In genomic region chr14:75502446-75502845, GRCm38 (mm10) we compare ENCODE assay signal across 10 mouse cellular contexts. TPM values are rescaled to one million over a fixed set of nuclear protein-coding genes. Genes with fewer than 3 reads are reported as not detected.
DNase-seq lines count a peak whose midpoint lies in the region; ATAC-seq and TF ChIP-seq lines count a peak whose summit lies in the region.
"Had no signal": no experiment of that assay in that cellular context is flagged by ENCODE, and none has a peak within 500 bp of the region (broad histone marks: within the 10 kb centered on the region; RNA-seq: fewer than 3 reads in every experiment).

No protein-coding gene starts in this region.

- H3K27ac ChIP-seq in intestine, embryonic 16.5 days (ENCODE audit: low read length), result no peak overlapping the region
- H3K27ac ChIP-seq in intestine, postnatal 0 days (ENCODE audit: low read depth, low read length), result no peak overlapping the region

- H3K9ac ChIP-seq in intestine, embryonic 16.5 days (ENCODE audit: low read depth, low read length), result no peak overlapping the region
- H3K9ac ChIP-seq in intestine, postnatal 0 days (ENCODE audit: low read depth, low read length), result no peak overlapping the region

- 0 out of 2 replicates have a peak, but pooled peaks have one; percentile 21 for ATAC-seq in intestine, embryonic 16.5 days
- ATAC-seq in intestine, postnatal 0 days, result no peak

- no peak for TF ChIP-seq CTCF in intestine, postnatal 0 days (IDR thresholded peaks at IDR 0.05; ENCODE audit: low read depth)

- no peaks in the 10 kb centered on the region for H3K27me3 ChIP-seq in intestine, embryonic 16.5 days (replicated peaks; ENCODE audit: control insufficient read depth, insufficient read depth, low read length)
- no peaks in the 10 kb centered on the region for H3K27me3 ChIP-seq in intestine, postnatal 0 days (replicated peaks; ENCODE audit: control insufficient read depth, insufficient read depth, low read length)

- H3K4me2 ChIP-seq in intestine, embryonic 16.5 days (ENCODE audit: low read depth, low read length), result no peak overlapping the region
- H3K4me2 ChIP-seq in intestine, postnatal 0 days (replicated peaks; ENCODE audit: low read depth), result no peak overlapping the region

- peak; percentile 1 for DNase-seq in adrenal gland, adult 8-10 months
- DNase-seq in adrenal gland, postnatal 4 days (ENCODE audit: low spot score in 2 of 2), result no peak
- peak; percentile 3 to 22 for DNase-seq in urinary bladder, adult 18-20 months (ENCODE audit: low spot score in 2 of 2)
- DNase-seq in urinary bladder, adult 2 months (ENCODE audit: low spot score), result no peak
- no peak for DNase-seq in right cerebral cortex, adult 2 months (ENCODE audit: low spot score in 2 of 2)
- no peak for DNase-seq in embryo, embryonic 10 days (ENCODE audit: low spot score)
- DNase-seq: cerebellum, adult 9-11 months had no signal

- H3K4me1 ChIP-seq in intestine, embryonic 16.5 days (ENCODE audit: control insufficient read depth, insufficient read depth, low read length), result no peaks in the 10 kb centered on the region
- H3K4me1 ChIP-seq in intestine, postnatal 0 days (replicated peaks; ENCODE audit: control insufficient read depth, insufficient read depth, low read length), result no peaks in the 10 kb centered on the region

- WGBS in intestine, embryonic 16.5 days, result 42% methylated on average over 8 of the region's 8 CpGs
- WGBS in intestine, postnatal 0 days, result 47% methylated on average over 8 of the region's 8 CpGs

- no peaks in the 10 kb centered on the region for H3K9me3 ChIP-seq in intestine, embryonic 16.5 days (ENCODE audit: control insufficient read depth, low read length)
- H3K9me3 ChIP-seq in intestine, postnatal 0 days (ENCODE audit: control insufficient read depth), result no peaks in the 10 kb centered on the region

- no peaks in the 10 kb centered on the region for H3K36me3 ChIP-seq in intestine, embryonic 16.5 days (ENCODE audit: control insufficient read depth, insufficient read depth, low read length)
- H3K36me3 ChIP-seq in intestine, postnatal 0 days (ENCODE audit: control insufficient read depth, insufficient read depth), result no peaks in the 10 kb centered on the region

- no peak overlapping the region for H3K4me3 ChIP-seq in intestine, embryonic 16.5 days (ENCODE audit: low read length)
- no peak overlapping the region for H3K4me3 ChIP-seq in intestine, postnatal 0 days (ENCODE audit: low read depth, low read length)

RNA-seq across cellular contexts. Expression of gene Siah3, which starts 46.7 kb away (rescaled TPM):
- total RNA-seq in adrenal gland, adult 8-10 months (2022), result under 1 TPM; 0.07 to 0.25 (median 0.17) TPM
- under 1 TPM; 0.62 to 0.87 TPM for total RNA-seq in adrenal gland, postnatal 4 days (2021)
- 0.12 and 0.16 TPM in 2 replicates for polyA plus RNA-seq in intestine, embryonic 16.5 days (2015; fragmentation: Nextera tagmentation; extraction: Ambion mirVana)
- not detected in 2 replicates for polyA plus RNA-seq in intestine, postnatal 0 days (2015; fragmentation: Nextera tagmentation; extraction: Ambion mirVana)
- polyA plus RNA-seq in urinary bladder, adult 2 months (2012; rRNA removed), result 0.01 and 0.03 TPM in 2 replicates
- polyA plus RNA-seq: lung, embryonic 16.5 days had no signal

Comparison
In these comparisons a context has a peak if more than half of its experiments do, and no peak if none do; other contexts are left out.
1. DNase-seq: peak in adrenal gland, adult 8-10 months (single experiment) and urinary bladder, adult 18-20 months (2 of 2); none in adrenal gland, postnatal 4 days (0 of 2), urinary bladder, adult 2 months (single experiment), right cerebral cortex, adult 2 months (0 of 2) and embryo, embryonic 10 days (single experiment).